Mouse (Mus musculus) testis, adult 2 months (tissue): ENCODE measurements around the gene Tha1. TPM values are rescaled to one million over a fixed set of nuclear protein-coding genes. Genes with fewer than 3 reads are reported as not detected.

Source experiments
- H3K27ac ChIP-seq: fragments of 200-500 bp; 2 replicates; pipeline ENCODE4 v1.5.1; 2012; ENCODE audit warnings: low read depth, low read length; ENCODE audit not compliant: control insufficient read depth, insufficient read depth
- H3K27me3 ChIP-seq: fragments of 200-500 bp; 2 replicates; pipeline ENCODE4 v1.6.1; 2012; ENCODE audit warnings: mild to moderate bottlenecking, low read length, moderate library complexity; ENCODE audit not compliant: control insufficient read depth, insufficient read depth
- H3K36me3 ChIP-seq: fragments of 200-500 bp; 2 replicates; pipeline ENCODE4 v1.6.1; 2012; ENCODE audit warnings: mild to moderate bottlenecking, low read length; ENCODE audit not compliant: control insufficient read depth, insufficient read depth
- H3K4me1 ChIP-seq: fragments of 200-500 bp; 2 replicates; pipeline ENCODE4 v1.6.1; 2012; ENCODE audit warnings: low read length; ENCODE audit not compliant: control insufficient read depth, insufficient read depth
- H3K4me3 ChIP-seq: fragments of 200-500 bp; 2 replicates; pipeline ENCODE4 v1.5.1; 2012; ENCODE audit warnings: low read depth, mild to moderate bottlenecking, low read length, moderate library complexity, mixed read lengths; ENCODE audit not compliant: control insufficient read depth
- CTCF ChIP-seq: fragments of 200-500 bp; IDR thresholded peaks from 2 replicates; pipeline ENCODE4 v1.5.1; 2012; ENCODE audit warnings: low read depth, mild to moderate bottlenecking, inconsistent platforms, low read length, moderate library complexity; ENCODE audit not compliant: control insufficient read depth, insufficient read depth, insufficient replicate concordance
- POLR2A ChIP-seq: fragments of 200-500 bp; IDR thresholded peaks from 2 replicates; pipeline ENCODE4 v1.6.1; 2012; ENCODE audit warnings: low read depth, mild to moderate bottlenecking, inconsistent platforms, low read length, moderate library complexity; ENCODE audit not compliant: control insufficient read depth
- polyA plus RNA-seq: library from polyadenylated mRNA; depleted of rRNA; stranded (reverse); fragments of >200 nt; gene quantifications from 2 replicates; pipeline ENCODE4 v1.2.3, GENCODE M21; 2012; rRNA removed

Gene Tha1
- polyA plus RNA-seq: 2.1 and 2.5 TPM in 2 replicates

DNA sequence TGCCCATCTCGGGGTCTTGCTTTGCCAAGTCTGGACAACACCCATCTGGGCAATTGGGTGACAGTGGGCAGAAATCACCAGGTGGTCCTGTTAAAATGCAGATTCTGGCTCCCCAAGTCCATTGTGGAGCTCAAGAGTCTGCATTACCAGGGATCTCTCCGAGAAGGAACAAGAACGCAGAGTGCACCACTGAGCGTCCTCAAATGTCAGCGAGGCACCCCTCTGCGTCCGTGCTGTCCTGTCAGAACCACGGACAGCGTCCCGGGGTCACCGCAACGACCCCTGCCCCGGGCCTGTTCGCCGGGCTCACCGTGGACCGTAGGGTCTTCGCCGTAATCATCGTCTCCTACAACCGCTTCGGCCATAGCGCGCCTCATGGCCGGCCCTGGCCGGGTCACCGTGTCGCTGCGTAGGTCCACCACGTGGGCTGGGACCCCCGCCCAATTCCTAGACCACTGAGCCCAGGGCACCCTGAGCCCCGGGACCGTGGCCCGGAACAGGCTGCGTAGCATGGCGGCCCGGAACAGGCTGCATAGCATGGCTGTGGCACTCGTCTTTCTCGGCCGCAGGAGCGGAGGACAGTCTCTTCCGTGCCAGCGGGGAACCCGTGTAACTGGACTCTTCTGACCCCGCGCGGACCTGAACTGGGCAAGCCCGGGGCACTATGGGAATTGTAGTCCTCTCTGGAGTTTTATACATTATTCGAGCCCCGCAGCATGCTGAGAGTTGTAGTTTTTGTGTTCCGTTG, at the start of gene Tha1:
Tha1 (minus strand) TSS at position 621 of the 748 bp plus-strand sequence.
- peak within 1 kb of the TSS; percentile 86 for H3K4me3 ChIP-seq
- peaks cover 11% of the 10 kb centered on the region for H3K4me1 ChIP-seq
- H3K27ac ChIP-seq: peak within 1 kb of the TSS; percentile 63; the same call in 1 of the 2 replicates
- no peak for TF ChIP-seq CTCF
- peak; percentile 54; the same call in 1 of the 2 replicates for TF ChIP-seq POLR2A
- no peaks in the 10 kb centered on the region for H3K27me3 ChIP-seq
- no peaks in the 10 kb centered on the region for H3K36me3 ChIP-seq

- H3K27ac ChIP-seq: no peak overlapping the region
- H3K4me1 ChIP-seq: no peaks in the 10 kb centered on the region
- H3K27me3 ChIP-seq: no peaks in the 10 kb centered on the region
- H3K4me3 ChIP-seq: no peak overlapping the region
- TF ChIP-seq CTCF: no peak
- no peak for TF ChIP-seq POLR2A
- H3K36me3 ChIP-seq: no peaks in the 10 kb centered on the region
Measured at GRCm38 (mm10) chr11:117919211-117919610, 45.9 kb upstream of the Tha1 start.

- Histone ChIP-seq H3K27ac (no peak overlapping the region), H3K27me3 (no peaks in the 10 kb centered on the region), H3K36me3 (no peaks in the 10 kb centered on the region), H3K4me1 (no peaks in the 10 kb centered on the region), H3K4me3 (no peak overlapping the region)
- TF ChIP-seq POLR2A: no peak
- TF ChIP-seq CTCF: no peak
Measured at GRCm38 (mm10) chr11:117918541-117918940, 45.3 kb upstream of the Tha1 start.

DNA sequence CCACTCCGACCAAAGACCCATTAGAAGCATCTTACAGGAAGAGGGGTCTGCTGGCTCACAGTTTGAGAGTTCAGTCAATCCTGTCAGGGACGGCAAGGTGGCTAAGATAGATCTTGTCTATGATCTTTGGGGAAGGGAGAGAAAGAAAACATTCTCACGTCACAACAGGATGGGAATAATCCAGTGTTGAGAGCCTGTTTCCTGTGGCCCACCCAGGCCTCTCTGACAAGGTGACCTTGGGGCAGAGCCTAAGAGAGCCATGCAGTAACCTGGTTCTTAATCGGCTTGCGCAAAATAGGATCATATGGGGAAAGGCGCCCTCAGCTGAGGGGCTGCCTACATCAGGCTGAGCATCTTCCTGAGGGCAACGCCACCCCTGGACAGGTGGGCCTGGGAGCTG, 42.6 kb upstream of the Tha1 start:
- Histone ChIP-seq H3K27ac (no peak overlapping the region), H3K4me1 (peaks cover 4% of the 10 kb centered on the region), H3K4me3 (no peak overlapping the region), H3K27me3 (no peaks in the 10 kb centered on the region), H3K36me3 (no peaks in the 10 kb centered on the region)
- TF ChIP-seq POLR2A (no peak), CTCF (no peak)

DNA sequence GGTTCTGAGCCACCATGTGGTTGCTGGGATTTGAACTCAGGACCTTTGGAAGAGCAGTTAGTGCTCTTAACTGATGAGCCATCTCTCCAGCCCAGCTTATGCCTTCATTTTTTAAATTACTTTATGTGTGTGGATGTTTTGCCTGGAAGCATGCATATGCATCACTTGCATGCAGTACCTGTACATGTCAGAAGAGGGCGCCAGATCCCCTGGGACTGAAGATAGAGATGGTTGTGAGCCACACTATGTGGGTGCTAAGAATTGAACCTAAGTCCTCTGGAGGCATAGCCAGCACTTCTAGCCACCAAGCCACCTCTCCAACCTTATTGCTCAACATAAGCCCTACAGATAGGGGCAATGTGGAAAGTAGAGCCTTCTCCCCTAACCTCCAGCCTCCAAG, 42.1 kb upstream of the Tha1 start:
- H3K27ac ChIP-seq: no peak overlapping the region
- no peaks in the 10 kb centered on the region for H3K27me3 ChIP-seq
- peaks cover 4% of the 10 kb centered on the region for H3K4me1 ChIP-seq
- no peak overlapping the region for H3K4me3 ChIP-seq
- TF ChIP-seq CTCF: peak; percentile 49; the same call in 1 of the 2 replicates
- TF ChIP-seq POLR2A: no peak
- H3K36me3 ChIP-seq: no peaks in the 10 kb centered on the region

DNA sequence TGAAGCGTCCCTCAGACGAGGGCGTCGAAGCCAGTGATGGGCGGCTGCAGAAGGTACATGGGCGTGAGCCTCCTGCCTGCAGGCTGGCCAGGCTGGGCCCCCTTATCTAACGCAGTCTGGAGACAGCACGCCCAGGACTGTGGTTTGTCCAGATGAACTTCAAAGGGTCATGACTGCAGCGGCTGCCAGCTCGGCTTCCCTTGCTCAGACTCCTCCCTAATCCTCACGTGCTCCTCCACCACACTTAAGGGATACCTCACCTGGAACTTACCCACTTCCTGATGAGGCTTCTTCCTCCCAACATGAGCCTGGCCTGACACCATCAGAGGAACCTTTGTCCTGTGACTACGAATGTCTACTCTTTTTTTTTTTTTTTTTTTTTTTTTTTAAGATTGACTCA, 41.2 kb upstream of the Tha1 start:
- H3K36me3 ChIP-seq: no peaks in the 10 kb centered on the region
- peaks cover 4% of the 10 kb centered on the region for H3K4me1 ChIP-seq
- H3K27ac ChIP-seq: no peak overlapping the region
- H3K4me3 ChIP-seq: no peak overlapping the region
- H3K27me3 ChIP-seq: no peaks in the 10 kb centered on the region
- TF ChIP-seq POLR2A (no peak), CTCF (no peak)

DNA sequence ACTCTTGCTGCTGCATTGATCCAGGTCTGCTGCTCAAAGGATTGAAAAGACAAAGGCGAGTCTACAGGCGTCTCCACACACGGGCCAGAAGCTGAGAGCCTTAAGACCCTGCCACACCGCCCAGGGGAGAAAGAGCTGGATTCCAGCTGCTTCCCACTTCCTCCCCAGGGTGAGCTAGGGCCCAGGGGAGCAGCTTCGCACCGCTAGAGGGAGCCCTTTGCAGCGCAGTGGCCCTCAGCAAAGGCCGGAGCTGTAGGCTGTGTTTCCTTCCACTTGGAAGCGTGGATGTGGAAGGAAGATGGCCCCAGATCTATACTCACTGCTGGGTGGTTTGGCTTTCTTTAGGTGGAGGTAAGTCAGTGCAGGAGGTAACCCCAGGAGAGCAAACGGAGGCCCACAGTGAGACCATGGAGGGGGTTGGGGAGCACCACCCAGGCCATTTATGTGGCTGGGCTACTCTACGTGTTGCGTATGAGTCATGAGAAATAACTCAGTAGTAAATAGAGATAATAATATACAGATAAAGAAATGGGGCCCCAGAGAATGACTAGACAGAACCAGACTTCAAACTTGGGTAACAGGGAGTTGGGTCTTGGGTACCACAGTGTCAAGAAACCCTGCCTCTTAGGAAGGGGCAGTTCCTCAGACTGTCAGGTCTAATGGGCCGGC, 39.5 kb upstream of the Tha1 start:
- no peak overlapping the region for H3K27ac ChIP-seq

More for the DNA sequence above, 39.5 kb upstream of the Tha1 start:
- H3K36me3 ChIP-seq: no peaks in the 10 kb centered on the region
- no peak overlapping the region for H3K4me3 ChIP-seq
- TF ChIP-seq CTCF: peak; percentile 83; the same call in 1 of the 2 replicates
- TF ChIP-seq POLR2A: no peak
- peaks cover 4% of the 10 kb centered on the region for H3K4me1 ChIP-seq
- H3K27me3 ChIP-seq: no peaks in the 10 kb centered on the region
